Mouse (Mus musculus): Measurements from ENCODE around the gene Mrpl9.

Mrpl9 gene

DNA sequence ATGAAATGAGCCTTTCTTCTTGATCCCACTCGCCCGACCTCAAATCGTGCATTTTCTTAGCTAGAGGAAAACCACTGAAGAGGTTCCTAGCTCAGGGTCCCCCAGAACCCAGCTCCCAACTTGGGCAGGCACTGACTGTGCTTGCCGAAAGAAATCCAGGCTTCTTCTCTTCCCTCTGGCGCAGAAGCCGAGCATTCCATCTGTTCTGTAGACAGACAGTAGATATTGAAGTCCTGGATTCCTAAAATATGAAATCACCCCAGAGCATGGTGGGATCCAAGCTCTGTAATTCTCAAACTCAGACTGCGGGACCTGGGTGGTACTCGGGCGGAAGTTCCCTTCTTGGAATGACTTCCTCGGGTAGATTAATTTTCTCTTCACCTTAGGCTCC lies 30.0 kb downstream of the Mrpl9 start:
- H3K27me3 ChIP-seq (ENCODE audit: insufficient read depth, low read length), result peaks cover 18% of the 10 kb centered on the region
- no peaks in the 10 kb centered on the region for H3K9me3 ChIP-seq (ENCODE audit: low read length)
- H3K36me3 ChIP-seq (ENCODE audit: insufficient read depth, low read length), result no peaks in the 10 kb centered on the region
- peaks cover 34% of the 10 kb centered on the region for H3K4me1 ChIP-seq (replicated peaks; ENCODE audit: low read depth, low read length)
- TF ChIP-seq POU5F1 (IDR thresholded peaks at IDR 0.05; ENCODE audit: borderline replicate concordance, low read length) (no peak), CTCF (conservative IDR thresholded peaks at IDR 0.05; ENCODE audit: low read length) (no peak), NANOG (IDR thresholded peaks at IDR 0.05; ENCODE audit: borderline replicate concordance, low read length) (no peak)
- no peak overlapping the region for H3K4me3 ChIP-seq (replicated peaks; ENCODE audit: low read length)

DNA sequence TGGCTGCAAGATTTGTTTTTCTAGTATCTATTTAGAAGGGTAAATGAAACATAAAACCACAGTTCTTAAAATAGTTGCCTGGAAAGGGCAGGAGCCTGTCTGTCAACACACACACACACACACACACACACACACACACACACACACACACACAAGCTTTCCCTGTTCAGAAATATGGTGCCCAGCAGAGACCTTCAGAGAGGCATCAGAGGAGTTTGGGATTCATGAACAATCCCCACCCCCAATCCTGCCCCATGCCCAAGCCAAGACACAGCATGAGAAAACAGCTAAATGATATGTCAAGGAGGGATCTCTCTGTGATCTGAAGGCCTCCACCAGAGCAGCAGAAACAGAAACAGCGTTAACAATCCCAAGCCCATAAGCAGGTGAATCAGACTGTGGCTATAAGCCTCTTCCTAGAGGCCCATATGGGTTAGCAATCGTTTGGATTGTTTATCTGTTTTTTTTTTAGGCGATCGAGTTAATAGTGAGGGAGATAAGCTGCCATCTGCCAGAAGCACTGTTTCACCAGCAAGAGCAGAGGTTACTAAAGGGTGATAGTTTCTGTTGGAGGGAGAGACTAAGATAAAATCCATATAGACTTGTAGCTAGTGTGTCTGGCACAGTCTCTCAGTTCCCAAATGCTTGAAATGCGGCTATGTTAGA lies 30.6 kb downstream of the Mrpl9 start:
- H3K4me1 ChIP-seq (replicated peaks; ENCODE audit: low read depth, low read length), result peaks cover 32% of the 10 kb centered on the region
- peaks cover 21% of the 10 kb centered on the region for H3K27me3 ChIP-seq (ENCODE audit: insufficient read depth, low read length)
- no peaks in the 10 kb centered on the region for H3K36me3 ChIP-seq (ENCODE audit: insufficient read depth, low read length)
- H3K4me3 ChIP-seq (replicated peaks; ENCODE audit: low read length), result no peak overlapping the region
- H3K9me3 ChIP-seq (ENCODE audit: low read length), result no peaks in the 10 kb centered on the region
- no peak for TF ChIP-seq NANOG (IDR thresholded peaks at IDR 0.05; ENCODE audit: borderline replicate concordance, low read length)
- TF ChIP-seq POU5F1 (IDR thresholded peaks at IDR 0.05; ENCODE audit: borderline replicate concordance, low read length), result no peak
- no peak for TF ChIP-seq CTCF (conservative IDR thresholded peaks at IDR 0.05; ENCODE audit: low read length)

DNA sequence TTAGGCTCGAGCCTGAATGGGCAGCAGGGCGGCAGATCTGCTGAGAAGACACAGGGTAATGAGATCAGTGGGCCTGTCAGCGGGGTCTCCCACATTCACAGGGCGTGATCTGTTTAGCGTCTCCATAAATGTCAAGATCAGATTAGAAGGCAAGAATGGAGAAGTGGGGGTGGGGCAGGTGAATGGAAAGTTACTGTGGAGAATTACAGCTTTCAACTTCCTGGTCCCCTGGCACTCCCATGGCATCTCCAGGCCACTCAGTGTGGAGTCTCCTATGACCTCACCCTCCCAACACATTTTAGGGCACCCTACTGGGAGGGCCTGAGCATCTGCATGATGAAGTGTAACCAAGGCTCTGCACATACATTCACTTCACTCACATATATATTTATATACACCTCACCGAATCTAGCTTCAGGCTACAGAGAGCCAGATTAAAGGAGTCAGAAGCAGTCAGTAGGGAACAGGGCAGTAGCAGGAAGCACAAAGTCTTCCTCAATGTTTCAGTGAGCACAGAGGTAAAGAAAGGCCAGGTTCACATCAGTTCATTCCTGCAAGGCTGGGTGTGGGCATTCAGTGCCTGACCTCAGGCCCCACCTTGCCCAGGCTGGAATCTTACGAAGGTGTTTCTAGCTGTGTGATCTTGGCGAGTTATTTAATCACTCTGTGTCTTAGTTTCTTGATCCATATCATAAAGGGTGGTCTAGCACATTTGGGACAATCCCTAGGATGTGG lies 33.4 kb downstream of the Mrpl9 start:
- Histone ChIP-seq H3K27me3 (ENCODE audit: insufficient read depth, low read length) (peaks cover 47% of the 10 kb centered on the region), H3K9me3 (ENCODE audit: low read length) (no peaks in the 10 kb centered on the region), H3K4me1 (replicated peaks; ENCODE audit: low read depth, low read length) (peaks cover 44% of the 10 kb centered on the region), H3K4me3 (replicated peaks; ENCODE audit: low read length) (no peak overlapping the region), H3K36me3 (ENCODE audit: insufficient read depth, low read length) (no peaks in the 10 kb centered on the region)
- TF ChIP-seq NANOG (IDR thresholded peaks at IDR 0.05; ENCODE audit: borderline replicate concordance, low read length), result no peak
- no peak for TF ChIP-seq CTCF (conservative IDR thresholded peaks at IDR 0.05; ENCODE audit: low read length)
- TF ChIP-seq POU5F1 (IDR thresholded peaks at IDR 0.05; ENCODE audit: borderline replicate concordance, low read length), result no peak

DNA sequence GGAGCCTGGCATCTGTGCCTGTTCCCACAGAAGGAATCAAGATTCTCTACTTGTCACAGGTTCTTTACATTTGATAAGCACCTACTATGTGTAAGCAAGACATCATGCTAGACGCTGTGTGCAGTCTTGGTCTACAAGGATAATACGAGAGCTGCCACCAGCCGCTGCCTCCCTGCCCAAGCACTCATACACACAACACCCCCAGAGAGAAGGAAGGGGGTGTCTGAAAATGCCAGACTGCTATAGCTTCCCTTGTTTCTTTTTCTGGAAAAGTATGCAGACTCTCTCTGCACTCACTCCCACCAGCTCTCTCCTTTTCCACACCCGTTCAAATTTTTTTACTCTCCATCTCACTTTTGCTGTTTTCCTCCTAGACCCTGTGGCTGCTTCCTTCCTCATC lies 34.3 kb downstream of the Mrpl9 start:
- Histone ChIP-seq H3K4me3 (replicated peaks; ENCODE audit: low read length) (no peak overlapping the region), H3K27me3 (ENCODE audit: insufficient read depth, low read length) (peaks cover 51% of the 10 kb centered on the region), H3K4me1 (replicated peaks; ENCODE audit: low read depth, low read length) (peaks cover 40% of the 10 kb centered on the region), H3K9me3 (ENCODE audit: low read length) (no peaks in the 10 kb centered on the region), H3K36me3 (ENCODE audit: insufficient read depth, low read length) (no peaks in the 10 kb centered on the region)
- TF ChIP-seq POU5F1 (IDR thresholded peaks at IDR 0.05; ENCODE audit: borderline replicate concordance, low read length) (no peak), NANOG (IDR thresholded peaks at IDR 0.05; ENCODE audit: borderline replicate concordance, low read length) (no peak), CTCF (conservative IDR thresholded peaks at IDR 0.05; ENCODE audit: low read length) (no peak)

DNA sequence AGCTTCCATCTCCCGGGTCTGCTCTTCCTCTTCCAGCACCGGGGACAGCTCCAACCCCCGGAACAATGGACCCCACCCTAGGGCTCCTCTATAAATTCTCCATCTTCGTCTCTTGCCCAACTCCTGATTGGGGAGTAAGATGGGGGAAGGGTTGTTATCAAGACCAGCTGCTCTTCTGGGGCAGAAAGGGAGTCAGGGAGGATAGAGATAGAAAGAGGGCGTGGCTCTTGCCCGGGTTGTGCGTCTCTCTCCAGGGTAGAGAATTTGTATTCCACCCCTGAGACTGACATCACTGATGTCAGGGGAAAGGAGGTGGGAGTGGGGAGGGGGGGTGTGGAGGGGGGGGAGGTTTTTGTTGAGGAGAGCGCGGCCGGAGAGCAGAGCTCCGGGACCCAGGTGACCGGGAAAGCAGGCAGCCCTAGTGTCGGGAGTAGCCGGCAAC lies 34.9 kb downstream of the Mrpl9 start, which contains the start of gene Celf3:
Gene Celf3, plus strand, starts transcription at position 315 of the 442 bp plus-strand sequence.
- H3K27me3 ChIP-seq (ENCODE audit: insufficient read depth, low read length), result peaks cover 50% of the 10 kb centered on the region
- no peak for TF ChIP-seq NANOG (IDR thresholded peaks at IDR 0.05; ENCODE audit: borderline replicate concordance, low read length)
- TF ChIP-seq CTCF (conservative IDR thresholded peaks at IDR 0.05; ENCODE audit: low read length), result no peak
- TF ChIP-seq POU5F1 (IDR thresholded peaks at IDR 0.05; ENCODE audit: borderline replicate concordance, low read length), result no peak
- H3K36me3 ChIP-seq (ENCODE audit: insufficient read depth, low read length), result no peaks in the 10 kb centered on the region
- H3K4me3 ChIP-seq (replicated peaks; ENCODE audit: low read length), result no peak within 1 kb of the TSS
- H3K9me3 ChIP-seq (ENCODE audit: low read length), result no peaks in the 10 kb centered on the region
- peaks cover 38% of the 10 kb centered on the region for H3K4me1 ChIP-seq (replicated peaks; ENCODE audit: low read depth, low read length)

DNA sequence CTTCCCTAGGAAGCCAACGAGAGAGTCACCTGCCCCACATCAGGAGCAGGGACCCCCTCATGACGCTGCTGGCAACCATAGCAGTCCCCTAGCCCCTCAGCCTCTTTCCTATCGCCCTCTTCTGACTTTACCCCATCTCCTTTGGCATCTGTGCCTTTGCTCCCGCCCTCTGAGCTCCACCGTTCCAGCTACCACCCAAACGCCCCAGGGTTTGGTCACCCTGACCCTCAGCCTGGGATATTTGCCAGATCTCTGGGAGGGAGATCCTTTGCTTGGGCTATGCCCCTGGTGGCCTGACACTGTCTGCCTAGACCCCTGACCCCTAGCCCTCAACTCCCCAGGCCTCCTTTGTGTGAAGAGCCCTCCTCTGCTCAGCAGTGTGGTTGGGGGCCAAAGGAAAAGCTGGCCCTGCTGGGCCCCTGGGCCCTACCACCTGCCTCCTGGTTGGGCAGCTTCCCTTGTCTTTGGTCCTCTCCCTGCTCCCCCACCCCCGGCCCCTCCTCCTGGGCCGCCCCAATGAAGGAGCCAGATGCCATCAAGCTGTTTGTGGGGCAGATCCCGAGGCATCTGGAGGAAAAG lies 35.6 kb downstream of the Mrpl9 start:
- H3K4me3 ChIP-seq (replicated peaks; ENCODE audit: low read length), result no peak overlapping the region
- H3K9me3 ChIP-seq (ENCODE audit: low read length), result no peaks in the 10 kb centered on the region
- H3K27me3 ChIP-seq (ENCODE audit: insufficient read depth, low read length), result peaks cover 50% of the 10 kb centered on the region
- no peak for TF ChIP-seq NANOG (IDR thresholded peaks at IDR 0.05; ENCODE audit: borderline replicate concordance, low read length)
- no peak for TF ChIP-seq CTCF (conservative IDR thresholded peaks at IDR 0.05; ENCODE audit: low read length)
- no peak for TF ChIP-seq POU5F1 (IDR thresholded peaks at IDR 0.05; ENCODE audit: borderline replicate concordance, low read length)
- no peaks in the 10 kb centered on the region for H3K36me3 ChIP-seq (ENCODE audit: insufficient read depth, low read length)
- H3K4me1 ChIP-seq (replicated peaks; ENCODE audit: low read depth, low read length), result peaks cover 40% of the 10 kb centered on the region

DNA sequence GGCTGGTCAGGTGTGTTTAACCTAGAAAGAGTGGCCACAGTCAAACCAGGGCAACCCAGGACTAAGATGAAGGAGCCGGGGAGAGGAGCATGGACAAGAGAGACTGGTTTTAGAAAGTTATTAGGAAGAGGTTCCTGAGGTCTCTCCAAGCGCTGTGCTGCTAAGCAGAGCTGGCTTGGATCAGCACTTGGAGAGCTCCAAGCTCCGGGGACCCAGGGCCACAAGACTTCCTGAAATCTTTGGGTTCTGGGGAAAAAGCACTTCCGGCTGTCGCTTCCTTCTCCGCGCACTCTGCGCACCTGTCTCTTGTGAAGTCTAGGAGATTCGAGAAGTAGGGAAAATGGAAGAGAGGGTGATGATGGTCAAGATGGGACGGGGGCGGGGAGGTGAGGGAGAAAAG lies 36.4 kb downstream of the Mrpl9 start:
- no peaks in the 10 kb centered on the region for H3K9me3 ChIP-seq (ENCODE audit: low read length)
- peaks cover 45% of the 10 kb centered on the region for H3K4me1 ChIP-seq (replicated peaks; ENCODE audit: low read depth, low read length)
- TF ChIP-seq NANOG (IDR thresholded peaks at IDR 0.05; ENCODE audit: borderline replicate concordance, low read length), result no peak
- TF ChIP-seq POU5F1 (IDR thresholded peaks at IDR 0.05; ENCODE audit: borderline replicate concordance, low read length), result no peak
- no peak for TF ChIP-seq CTCF (conservative IDR thresholded peaks at IDR 0.05; ENCODE audit: low read length)
- peak overlapping the region; percentile 65 for H3K4me3 ChIP-seq (replicated peaks; ENCODE audit: low read length)
- H3K27me3 ChIP-seq (ENCODE audit: insufficient read depth, low read length), result peaks cover 46% of the 10 kb centered on the region
- H3K36me3 ChIP-seq (ENCODE audit: insufficient read depth, low read length), result no peaks in the 10 kb centered on the region

DNA sequence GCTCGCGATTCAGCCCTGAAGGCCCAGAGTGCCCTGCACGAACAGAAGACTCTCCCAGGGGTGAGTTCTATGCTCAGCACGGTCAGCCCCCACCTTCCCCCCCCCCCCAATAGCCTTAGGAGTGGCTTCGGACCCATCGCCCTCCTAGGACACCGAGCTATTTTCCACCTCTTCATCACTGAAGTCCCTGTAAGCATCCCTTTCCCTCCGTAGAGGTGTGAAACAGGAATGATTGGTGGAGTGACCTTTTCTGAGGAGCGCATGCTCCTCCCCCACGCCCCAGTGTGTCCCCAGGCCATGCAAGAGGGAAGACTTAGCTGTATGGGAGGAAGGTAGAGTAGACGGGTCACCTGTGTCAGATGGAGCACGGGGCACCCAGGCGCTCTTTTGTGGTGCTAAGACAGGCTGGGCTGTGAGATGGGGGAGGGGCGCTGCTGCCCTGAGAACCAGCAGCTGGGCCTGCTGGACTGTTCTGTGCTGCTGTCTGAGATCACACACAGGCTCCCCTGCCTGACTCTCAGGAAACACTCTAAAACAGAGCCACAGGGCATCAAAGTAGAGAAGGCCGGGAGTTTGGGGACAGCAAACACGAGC lies 37.3 kb downstream of the Mrpl9 start, which contains the start of gene Riiad1:
Gene Riiad1, minus strand, starts transcription at position 51 of the 594 bp plus-strand sequence.
- no peaks in the 10 kb centered on the region for H3K36me3 ChIP-seq (ENCODE audit: insufficient read depth, low read length)
- peaks cover 52% of the 10 kb centered on the region for H3K4me1 ChIP-seq (replicated peaks; ENCODE audit: low read depth, low read length)
- H3K4me3 ChIP-seq (replicated peaks; ENCODE audit: low read length), result peak within 1 kb of the TSS; percentile 65
- H3K9me3 ChIP-seq (ENCODE audit: low read length), result no peaks in the 10 kb centered on the region
- H3K27me3 ChIP-seq (ENCODE audit: insufficient read depth, low read length), result peaks cover 45% of the 10 kb centered on the region
- TF ChIP-seq POU5F1 (IDR thresholded peaks at IDR 0.05; ENCODE audit: borderline replicate concordance, low read length) (no peak), NANOG (IDR thresholded peaks at IDR 0.05; ENCODE audit: borderline replicate concordance, low read length) (no peak), CTCF (conservative IDR thresholded peaks at IDR 0.05; ENCODE audit: low read length) (no peak)

Measured in E14TG2a.4 (cell line).